Mouse (Mus musculus): ENCODE measurements around the gene Wnt11. TPM values are rescaled to one million over a fixed set of nuclear protein-coding genes. Genes with fewer than 3 reads are reported as not detected.

Wnt11 gene
- polyA plus RNA-seq, 1 experiment from 2014 or later: 0.80 TPM

- no peak for ATAC-seq
- no peaks in the 10 kb centered on the region for H3K36me3 ChIP-seq (ENCODE audit: control insufficient read depth, insufficient read depth)
- 45% methylated on average over 6 of the region's 6 CpGs for WGBS
Observed at GRCm38 (mm10) chr7:98874411-98874951, 39.6 kb downstream of the Wnt11 start.

GRCm38 (mm10) chr7:98875390-98875990 is 40.6 kb downstream of the Wnt11 start:
- no peak for ATAC-seq
- H3K4me3 ChIP-seq (ENCODE audit: low read depth, low read length): no peak overlapping the region

More at GRCm38 (mm10) chr7:98874411-98874951, 39.6 kb downstream of the Wnt11 start:
- H3K4me3 ChIP-seq (ENCODE audit: low read depth, low read length): no peak overlapping the region
- no peak for TF ChIP-seq CTCF (IDR thresholded peaks at IDR 0.05; ENCODE audit: low read depth)
- H3K9ac ChIP-seq (ENCODE audit: low read depth, low read length): no peak overlapping the region
- H3K27ac ChIP-seq (ENCODE audit: low read depth, low read length): no peak overlapping the region
- no peak overlapping the region for H3K4me2 ChIP-seq (replicated peaks; ENCODE audit: low read depth)
- H3K9me3 ChIP-seq (ENCODE audit: control insufficient read depth): no peaks in the 10 kb centered on the region
- H3K27me3 ChIP-seq (replicated peaks; ENCODE audit: control insufficient read depth, insufficient read depth, low read length): no peaks in the 10 kb centered on the region
- no peaks in the 10 kb centered on the region for H3K4me1 ChIP-seq (replicated peaks; ENCODE audit: control insufficient read depth, insufficient read depth, low read length)

GRCm38 (mm10) chr7:98876119-98876518 is 41.2 kb downstream of the Wnt11 start:
- ATAC-seq: no peak
- no peaks in the 10 kb centered on the region for H3K9me3 ChIP-seq (ENCODE audit: control insufficient read depth)
- no peak overlapping the region for H3K9ac ChIP-seq (ENCODE audit: low read depth, low read length)
- WGBS: 41% methylated on average over 13 of the region's 13 CpGs
- H3K4me2 ChIP-seq (replicated peaks; ENCODE audit: low read depth): no peak overlapping the region
- H3K4me1 ChIP-seq (replicated peaks; ENCODE audit: control insufficient read depth, insufficient read depth, low read length): no peaks in the 10 kb centered on the region
- no peaks in the 10 kb centered on the region for H3K36me3 ChIP-seq (ENCODE audit: control insufficient read depth, insufficient read depth)
- H3K27me3 ChIP-seq (replicated peaks; ENCODE audit: control insufficient read depth, insufficient read depth, low read length): no peaks in the 10 kb centered on the region
- H3K27ac ChIP-seq (ENCODE audit: low read depth, low read length): no peak overlapping the region
- H3K4me3 ChIP-seq (ENCODE audit: low read depth, low read length): no peak overlapping the region
- TF ChIP-seq CTCF (IDR thresholded peaks at IDR 0.05; ENCODE audit: low read depth): no peak

More at GRCm38 (mm10) chr7:98875390-98875990, 40.6 kb downstream of the Wnt11 start:
- Histone ChIP-seq H3K27ac (ENCODE audit: low read depth, low read length) (no peak overlapping the region), H3K36me3 (ENCODE audit: control insufficient read depth, insufficient read depth) (no peaks in the 10 kb centered on the region), H3K4me2 (replicated peaks; ENCODE audit: low read depth) (no peak overlapping the region), H3K4me1 (replicated peaks; ENCODE audit: control insufficient read depth, insufficient read depth, low read length) (no peaks in the 10 kb centered on the region), H3K27me3 (replicated peaks; ENCODE audit: control insufficient read depth, insufficient read depth, low read length) (no peaks in the 10 kb centered on the region), H3K9me3 (ENCODE audit: control insufficient read depth) (no peaks in the 10 kb centered on the region), H3K9ac (ENCODE audit: low read depth, low read length) (no peak overlapping the region)
- no peak for TF ChIP-seq CTCF (IDR thresholded peaks at IDR 0.05; ENCODE audit: low read depth)
- 48% methylated on average over 13 of the region's 13 CpGs for WGBS

- H3K9ac ChIP-seq (ENCODE audit: low read depth, low read length): no peak overlapping the region
- ATAC-seq: no peak
- TF ChIP-seq CTCF (IDR thresholded peaks at IDR 0.05; ENCODE audit: low read depth): no peak
- no peaks in the 10 kb centered on the region for H3K4me1 ChIP-seq (replicated peaks; ENCODE audit: control insufficient read depth, insufficient read depth, low read length)
- no peak overlapping the region for H3K4me3 ChIP-seq (ENCODE audit: low read depth, low read length)
- H3K4me2 ChIP-seq (replicated peaks; ENCODE audit: low read depth): no peak overlapping the region
- no peaks in the 10 kb centered on the region for H3K9me3 ChIP-seq (ENCODE audit: control insufficient read depth)
- no peaks in the 10 kb centered on the region for H3K27me3 ChIP-seq (replicated peaks; ENCODE audit: control insufficient read depth, insufficient read depth, low read length)
- H3K36me3 ChIP-seq (ENCODE audit: control insufficient read depth, insufficient read depth): peaks cover 7% of the 10 kb centered on the region; the same call in 1 of the 2 replicates
- H3K27ac ChIP-seq (ENCODE audit: low read depth, low read length): no peak overlapping the region
- WGBS: 95% methylated on average over 2 of the region's 2 CpGs
Observed at GRCm38 (mm10) chr7:98879176-98879575, 44.3 kb downstream of the Wnt11 start.

GRCm38 (mm10) chr7:98881887-98882286 is 47.0 kb downstream of the Wnt11 start:
- no peak overlapping the region for H3K27ac ChIP-seq (ENCODE audit: low read depth, low read length)
- H3K4me1 ChIP-seq (replicated peaks; ENCODE audit: control insufficient read depth, insufficient read depth, low read length): no peaks in the 10 kb centered on the region
- H3K4me2 ChIP-seq (replicated peaks; ENCODE audit: low read depth): no peak overlapping the region
- no peak overlapping the region for H3K4me3 ChIP-seq (ENCODE audit: low read depth, low read length)
- ATAC-seq: no peak
- TF ChIP-seq CTCF (IDR thresholded peaks at IDR 0.05; ENCODE audit: low read depth): peak; percentile 59
- no peak overlapping the region for H3K9ac ChIP-seq (ENCODE audit: low read depth, low read length)
- 80% methylated on average over 4 of the region's 4 CpGs for WGBS
- peaks cover 20% of the 10 kb centered on the region for H3K36me3 ChIP-seq (ENCODE audit: control insufficient read depth, insufficient read depth)
- no peaks in the 10 kb centered on the region for H3K27me3 ChIP-seq (replicated peaks; ENCODE audit: control insufficient read depth, insufficient read depth, low read length)
- H3K9me3 ChIP-seq (ENCODE audit: control insufficient read depth): no peaks in the 10 kb centered on the region

- no peak overlapping the region for H3K27ac ChIP-seq (ENCODE audit: low read depth, low read length)
- no peak for ATAC-seq
Observed at GRCm38 (mm10) chr7:98887811-98888261, 52.9 kb downstream of the Wnt11 start.

More at GRCm38 (mm10) chr7:98887811-98888261, 52.9 kb downstream of the Wnt11 start:
- Histone ChIP-seq H3K27me3 (replicated peaks; ENCODE audit: control insufficient read depth, insufficient read depth, low read length) (no peaks in the 10 kb centered on the region), H3K4me1 (replicated peaks; ENCODE audit: control insufficient read depth, insufficient read depth, low read length) (no peaks in the 10 kb centered on the region), H3K9me3 (ENCODE audit: control insufficient read depth) (no peaks in the 10 kb centered on the region), H3K36me3 (ENCODE audit: control insufficient read depth, insufficient read depth) (peaks cover 34% of the 10 kb centered on the region), H3K4me2 (replicated peaks; ENCODE audit: low read depth) (no peak overlapping the region), H3K4me3 (ENCODE audit: low read depth, low read length) (no peak overlapping the region), H3K9ac (ENCODE audit: low read depth, low read length) (no peak overlapping the region)
- TF ChIP-seq CTCF (IDR thresholded peaks at IDR 0.05; ENCODE audit: low read depth): peak; percentile 40
- 67% methylated on average over 22 of the region's 22 CpGs for WGBS

Data from intestine, postnatal 0 days (tissue).